Mouse (Mus musculus) spleen, adult 2 months (tissue): ENCODE data around the gene Smcp.

ENCODE experiments used
- CTCF ChIP-seq: fragments of 200-500 bp; IDR thresholded peaks from 2 replicates; pipeline ENCODE4 v1.5.1; 2011; ENCODE audit warnings: mild to moderate bottlenecking, inconsistent platforms; ENCODE audit not compliant: insufficient read depth, insufficient read length, insufficient replicate concordance; ENCODE audit errors: extremely low read depth
- POLR2A ChIP-seq: fragments of 200-500 bp; IDR thresholded peaks from 2 replicates; pipeline ENCODE4 v1.6.1; 2011; ENCODE audit warnings: low read depth, low read length, inconsistent platforms

DNA sequence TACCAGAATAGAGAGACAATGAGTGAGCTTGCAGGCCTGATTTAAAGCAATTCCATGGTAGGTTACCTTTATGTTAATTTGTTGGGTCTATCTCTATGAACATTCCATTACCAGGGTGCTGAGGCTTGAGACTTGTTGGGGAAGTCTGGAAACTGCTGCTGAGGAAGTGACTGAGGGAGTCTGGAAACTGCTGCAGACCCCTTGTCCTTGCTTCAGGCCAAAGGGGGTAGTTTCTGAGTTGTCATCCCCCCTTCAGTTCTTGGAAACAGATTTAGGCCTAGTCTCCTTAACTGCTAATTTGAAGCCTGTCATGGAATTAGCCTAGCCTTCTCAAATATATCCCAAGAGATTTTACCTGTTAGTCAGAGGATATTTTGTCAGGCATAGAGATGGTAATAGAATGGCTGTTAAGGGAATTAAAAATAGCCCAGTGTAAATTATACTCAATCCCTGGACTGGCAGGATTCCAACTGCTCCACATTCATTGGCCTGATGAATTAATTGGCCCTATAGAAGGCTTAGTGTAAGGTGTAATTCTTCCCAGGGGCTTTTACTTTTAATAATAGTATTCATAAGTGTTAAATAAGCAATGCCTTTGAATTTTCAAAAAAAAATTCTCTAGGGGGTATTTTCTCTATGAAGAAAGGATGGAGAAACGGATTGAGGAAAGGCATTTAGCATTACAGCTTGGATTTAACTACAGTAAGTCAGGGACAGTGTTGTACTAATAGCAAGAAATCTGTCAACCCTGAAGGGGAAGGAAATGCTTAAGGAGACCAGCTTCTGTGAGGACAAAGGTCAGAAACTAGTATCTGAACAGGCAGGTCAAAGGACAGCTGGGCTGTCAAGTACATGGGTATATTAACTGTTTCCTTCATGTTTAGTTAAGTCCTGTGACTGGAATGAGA, 49.2 kb upstream of the Smcp start:
- TF ChIP-seq CTCF = no peak
- TF ChIP-seq POLR2A = no peak
